Mouse (Mus musculus): ENCODE measurements around the gene Adam1a.

GRCm38 (mm10) chr5:121583765-121584501 lies 38.7 kb upstream of the Adam1a start:
- TF ChIP-seq CTCF (IDR thresholded peaks at IDR 0.05; ENCODE audit: low read depth, low read length) (peak; percentile 79), EP300 (IDR thresholded peaks at IDR 0.05; ENCODE audit: insufficient read depth, low read depth, low read length) (peak; percentile 65; the same call in 1 of the 2 replicates)

Data from ES-Bruce4 (cell line).